Mouse (Mus musculus): ENCODE results near the gene Stk11ip. TPM values are rescaled to one million over a fixed set of nuclear protein-coding genes. Genes with fewer than 3 reads are reported as not detected.

Stk11ip gene
- polyA plus RNA-seq, 1 experiment from 2014 or later, result 9.7 TPM

DNA sequence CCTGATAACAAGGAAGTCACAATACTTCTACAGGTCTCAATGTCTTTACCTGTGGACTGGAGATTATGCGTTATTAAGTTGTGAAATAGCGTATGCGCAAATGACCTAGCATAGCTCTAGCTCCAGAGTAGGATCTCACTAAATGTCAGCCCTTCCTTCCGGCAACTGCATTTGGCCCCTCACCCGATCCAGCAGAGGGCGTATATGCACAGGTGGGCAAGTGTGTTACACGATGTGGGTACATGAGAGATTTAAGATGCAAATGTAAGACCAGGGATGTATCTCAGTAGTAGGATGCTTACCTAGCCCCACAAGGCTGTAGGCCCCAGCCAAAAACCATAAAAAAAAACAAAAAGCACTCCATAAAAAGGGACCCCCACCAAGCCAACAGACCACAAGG, 21.9 kb upstream of the Stk11ip start:
- WGBS, result 75% methylated on average over 7 of the region's 7 CpGs
- peak; percentile 71 for TF ChIP-seq CTCF (IDR thresholded peaks at IDR 0.05; ENCODE audit: low read depth)
- Histone ChIP-seq H3K4me2 (replicated peaks; ENCODE audit: low read depth) (no peak overlapping the region), H3K36me3 (ENCODE audit: control insufficient read depth, insufficient read depth) (peaks cover 64% of the 10 kb centered on the region), H3K27me3 (replicated peaks; ENCODE audit: control insufficient read depth, insufficient read depth, low read length) (no peaks in the 10 kb centered on the region), H3K4me1 (replicated peaks; ENCODE audit: control insufficient read depth, insufficient read depth, low read length) (no peaks in the 10 kb centered on the region), H3K27ac (ENCODE audit: low read depth, low read length) (no peak overlapping the region), H3K9me3 (ENCODE audit: control insufficient read depth) (no peaks in the 10 kb centered on the region), H3K4me3 (ENCODE audit: low read depth, low read length) (no peak overlapping the region), H3K9ac (ENCODE audit: low read depth, low read length) (no peak overlapping the region)
- no peak for ATAC-seq

DNA sequence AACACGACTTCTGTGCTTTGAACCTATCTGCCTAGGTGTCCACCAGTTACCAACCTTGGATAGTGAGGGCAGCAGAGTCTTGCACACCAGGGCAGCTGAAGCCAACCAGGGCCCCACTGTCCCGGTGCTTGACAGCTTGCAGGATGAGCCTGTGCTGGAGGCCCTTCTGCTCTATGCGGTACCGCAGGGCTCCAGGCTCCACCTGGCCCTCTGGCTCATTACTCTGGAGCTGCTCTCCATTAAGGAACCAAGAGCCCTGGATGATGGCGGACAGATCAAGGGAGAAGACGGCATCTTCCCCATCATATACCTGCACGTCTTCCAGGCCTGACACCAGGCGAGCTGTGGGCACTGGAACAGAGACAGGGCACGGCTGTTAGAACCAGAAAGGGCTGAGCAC, 19.4 kb upstream of the Stk11ip start:
- no peaks in the 10 kb centered on the region for H3K9me3 ChIP-seq (ENCODE audit: control insufficient read depth)
- no peak overlapping the region for H3K4me3 ChIP-seq (ENCODE audit: low read depth, low read length)
- no peak overlapping the region for H3K9ac ChIP-seq (ENCODE audit: low read depth, low read length)
- H3K4me2 ChIP-seq (replicated peaks; ENCODE audit: low read depth), result no peak overlapping the region
- 94% methylated on average over 9 of the region's 9 CpGs for WGBS
- TF ChIP-seq CTCF (IDR thresholded peaks at IDR 0.05; ENCODE audit: low read depth), result no peak
- H3K27me3 ChIP-seq (replicated peaks; ENCODE audit: control insufficient read depth, insufficient read depth, low read length), result no peaks in the 10 kb centered on the region
- H3K4me1 ChIP-seq (replicated peaks; ENCODE audit: control insufficient read depth, insufficient read depth, low read length), result no peaks in the 10 kb centered on the region; the same call in 1 of the 2 replicates
- peaks cover 54% of the 10 kb centered on the region for H3K36me3 ChIP-seq (ENCODE audit: control insufficient read depth, insufficient read depth)
- no peak for ATAC-seq
- no peak overlapping the region for H3K27ac ChIP-seq (ENCODE audit: low read depth, low read length)

DNA sequence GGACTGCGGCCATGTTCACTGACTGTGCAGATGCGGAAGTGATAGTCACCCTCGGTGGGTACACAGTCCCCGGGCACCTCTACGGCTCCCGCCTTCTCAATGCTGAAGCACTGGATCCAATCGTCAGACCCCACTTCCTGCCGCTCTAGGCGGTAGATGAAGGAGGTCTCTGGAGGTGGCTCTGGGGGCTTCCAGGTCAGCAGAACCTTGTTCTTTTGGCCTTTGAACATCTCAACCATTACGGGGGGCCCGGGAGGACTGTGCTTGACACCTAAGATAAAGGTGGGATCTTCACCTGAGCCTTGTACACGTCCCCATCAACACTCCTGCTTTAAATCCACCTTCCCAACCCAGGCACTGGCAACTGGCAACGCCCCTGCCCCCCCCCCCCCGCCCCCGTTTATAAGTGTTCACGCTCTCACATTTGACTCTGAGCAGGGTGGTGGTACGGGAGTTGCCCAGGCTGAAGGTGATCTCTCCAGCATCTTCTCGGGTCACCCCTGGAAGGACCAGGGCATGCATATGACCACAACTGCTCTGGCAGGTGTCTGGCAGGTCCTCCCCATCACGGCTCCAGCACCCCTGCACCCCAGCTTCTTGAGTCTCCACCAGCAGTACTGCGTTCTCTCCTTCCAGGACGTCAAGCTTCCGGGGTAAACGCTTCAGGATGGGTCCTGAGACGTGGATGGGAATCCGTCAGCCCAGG, 18.2 kb upstream of the Stk11ip start:
- no peak overlapping the region for H3K4me2 ChIP-seq (replicated peaks; ENCODE audit: low read depth)
- ATAC-seq, result no peak
- no peak overlapping the region for H3K9ac ChIP-seq (ENCODE audit: low read depth, low read length)
- no peak overlapping the region for H3K27ac ChIP-seq (ENCODE audit: low read depth, low read length)
- no peak for TF ChIP-seq CTCF (IDR thresholded peaks at IDR 0.05; ENCODE audit: low read depth)
- WGBS, result 90% methylated on average over 25 of the region's 25 CpGs
- H3K4me1 ChIP-seq (replicated peaks; ENCODE audit: control insufficient read depth, insufficient read depth, low read length), result no peaks in the 10 kb centered on the region; the same call in 1 of the 2 replicates
- H3K9me3 ChIP-seq (ENCODE audit: control insufficient read depth), result no peaks in the 10 kb centered on the region
- no peak overlapping the region for H3K4me3 ChIP-seq (ENCODE audit: low read depth, low read length)
- no peaks in the 10 kb centered on the region for H3K27me3 ChIP-seq (replicated peaks; ENCODE audit: control insufficient read depth, insufficient read depth, low read length)
- H3K36me3 ChIP-seq (ENCODE audit: control insufficient read depth, insufficient read depth), result peaks cover 43% of the 10 kb centered on the region; the same call in 1 of the 2 replicates

DNA sequence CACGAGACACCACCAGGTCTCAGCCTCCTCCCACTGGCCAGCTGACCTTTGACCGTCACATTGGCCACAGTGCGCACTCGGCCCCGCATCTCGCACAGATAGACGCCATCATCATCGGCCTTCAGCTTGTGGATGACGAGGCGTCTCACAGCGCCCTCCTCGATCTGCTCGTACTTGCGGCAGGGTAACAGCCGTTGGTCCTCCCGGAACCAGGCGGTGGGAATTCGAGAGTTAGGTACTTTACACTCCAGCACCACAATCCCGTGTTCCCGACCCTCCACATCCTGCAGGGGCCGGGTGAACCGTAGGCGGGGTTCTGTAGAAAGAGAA, 17.7 kb upstream of the Stk11ip start:
- Histone ChIP-seq H3K4me3 (ENCODE audit: low read depth, low read length) (peak overlapping the region; percentile 3; the same call in 1 of the 2 replicates), H3K27ac (ENCODE audit: low read depth, low read length) (no peak overlapping the region), H3K27me3 (replicated peaks; ENCODE audit: control insufficient read depth, insufficient read depth, low read length) (no peaks in the 10 kb centered on the region), H3K9me3 (ENCODE audit: control insufficient read depth) (no peaks in the 10 kb centered on the region), H3K9ac (ENCODE audit: low read depth, low read length) (no peak overlapping the region), H3K4me1 (replicated peaks; ENCODE audit: control insufficient read depth, insufficient read depth, low read length) (no peaks in the 10 kb centered on the region; the same call in 1 of the 2 replicates), H3K36me3 (ENCODE audit: control insufficient read depth, insufficient read depth) (peaks cover 38% of the 10 kb centered on the region; the same call in 1 of the 2 replicates), H3K4me2 (replicated peaks; ENCODE audit: low read depth) (peak overlapping the region; percentile 98; the same call in 1 of the 2 replicates)
- no peak for ATAC-seq
- no peak for TF ChIP-seq CTCF (IDR thresholded peaks at IDR 0.05; ENCODE audit: low read depth)
- 76% methylated on average over 23 of the region's 23 CpGs for WGBS

DNA sequence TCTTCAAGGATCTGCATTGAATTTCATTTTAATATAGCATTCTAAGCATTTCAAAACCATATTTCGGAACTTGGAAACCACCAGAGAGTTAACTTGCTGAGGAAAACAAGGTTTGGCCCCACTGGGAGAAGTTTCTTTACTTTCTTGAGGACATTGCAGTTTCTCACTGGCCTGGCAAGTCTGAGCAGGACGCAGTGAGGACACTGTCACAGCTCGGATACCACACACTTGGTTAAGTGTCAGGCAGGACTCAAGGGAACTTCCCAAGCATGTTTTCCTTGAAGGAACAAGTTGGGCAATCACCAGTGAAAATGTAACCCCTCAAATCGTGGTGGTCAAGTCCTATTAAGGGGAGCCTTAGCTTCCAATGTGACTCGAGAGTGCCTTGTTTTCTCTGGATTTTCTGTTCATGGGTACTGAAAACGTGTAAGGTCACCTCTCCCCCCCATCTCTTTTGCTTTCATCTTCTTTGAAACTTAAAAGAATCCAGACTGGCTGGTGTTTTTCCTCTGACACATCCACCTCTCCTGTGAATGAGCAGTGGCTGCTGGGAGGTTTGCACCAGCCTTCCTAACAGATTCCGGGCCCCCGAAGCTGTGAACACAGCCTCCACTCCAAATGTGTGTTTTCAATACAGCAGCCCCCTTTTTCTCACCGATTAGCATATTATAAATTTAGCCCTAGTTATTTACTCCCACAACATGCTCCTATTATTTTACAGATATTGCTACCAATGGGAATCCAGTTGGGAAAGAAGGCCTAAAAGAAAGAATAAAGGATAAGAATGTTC, 16.9 kb upstream of the Stk11ip start:
- H3K27ac ChIP-seq (ENCODE audit: low read depth, low read length), result no peak overlapping the region
- no peak for ATAC-seq
- H3K27me3 ChIP-seq (replicated peaks; ENCODE audit: control insufficient read depth, insufficient read depth, low read length), result no peaks in the 10 kb centered on the region
- H3K4me3 ChIP-seq (ENCODE audit: low read depth, low read length), result peak overlapping the region; percentile 78
- WGBS, result 52% methylated on average over 9 of the region's 9 CpGs
- H3K4me1 ChIP-seq (replicated peaks; ENCODE audit: control insufficient read depth, insufficient read depth, low read length), result no peaks in the 10 kb centered on the region; the same call in 1 of the 2 replicates
- H3K36me3 ChIP-seq (ENCODE audit: control insufficient read depth, insufficient read depth), result peaks cover 35% of the 10 kb centered on the region; the same call in 1 of the 2 replicates
- H3K9ac ChIP-seq (ENCODE audit: low read depth, low read length), result 0 out of 2 replicates have a peak overlapping the region, but pooled peaks have one; percentile 91
- no peak for TF ChIP-seq CTCF (IDR thresholded peaks at IDR 0.05; ENCODE audit: low read depth)
- H3K9me3 ChIP-seq (ENCODE audit: control insufficient read depth), result no peaks in the 10 kb centered on the region
- H3K4me2 ChIP-seq (replicated peaks; ENCODE audit: low read depth), result peak overlapping the region; percentile 98
